ENCODE assay signal across 8 mouse cellular contexts in genomic region chr10:13964501-13965281, GRCm38 (mm10). TPM values are rescaled to one million over a fixed set of nuclear protein-coding genes. Genes with fewer than 3 reads are reported as not detected.
A peak's percentile ranks its signal among the peaks of the same experiment; 100 is the strongest.
DNase-seq lines count a peak whose midpoint lies in the region; ATAC-seq and TF ChIP-seq lines count a peak whose summit lies in the region.

No protein-coding gene starts in this region.

- DNase-seq in 3134 (ENCODE audit: extremely low read depth, insufficient read length, low spot score) = peak; percentile 87
- peak; percentile 97 for DNase-seq in adrenal gland, postnatal 14 days
- DNase-seq in liver, adult 2 months (ENCODE audit: extremely low read depth, low read depth, low spot score) = peak; percentile 88
- peak; percentile 79 to 95 for DNase-seq in monocyte, adult 2 months (ENCODE audit: low read depth in 1 of 2, low spot score in 2 of 2)
- peak; percentile 64 to 85 for DNase-seq in spleen, postnatal 10 days (ENCODE audit: low spot score in 2 of 2)

- no peaks in the 10 kb centered on the region for H3K9me3 ChIP-seq in embryonic facial prominence, embryonic 13.5 days
- no peaks in the 10 kb centered on the region for H3K9me3 ChIP-seq in heart, embryonic 11.5 days (replicated peaks; ENCODE audit: control insufficient read depth, low read length)
- H3K9me3 ChIP-seq in kidney, embryonic 15.5 days (replicated peaks) = no peaks in the 10 kb centered on the region

- ATAC-seq in embryonic facial prominence, embryonic 13.5 days (ENCODE audit: insufficient number of reproducible peaks, insufficient read depth, low FRiP score, low TSS enrichment, low read depth) = peak; percentile 46
- ATAC-seq in heart, embryonic 11.5 days (replicated peaks; ENCODE audit: insufficient number of reproducible peaks, low FRiP score, low TSS enrichment) = peak; percentile 16; the same call in 1 of the 2 replicates
- peak; percentile 40 for ATAC-seq in kidney, embryonic 15.5 days (replicated peaks; ENCODE audit: low FRiP score)

- peak overlapping the region; percentile 78 for H3K4me3 ChIP-seq in embryonic facial prominence, embryonic 13.5 days
- H3K4me3 ChIP-seq in heart, embryonic 11.5 days (ENCODE audit: low read depth, low read length) = peak overlapping the region; percentile 72
- peak overlapping the region; percentile 80 for H3K4me3 ChIP-seq in kidney, embryonic 15.5 days (replicated peaks)
- H3K4me3 ChIP-seq in liver, adult 2 months (ENCODE audit: insufficient read depth, low read depth, low read length) = peak overlapping the region; percentile 73

- under 1% methylated on average over 64 of the region's 65 CpGs for WGBS in embryonic facial prominence, embryonic 13.5 days
- under 1% methylated on average over 65 of the region's 65 CpGs for WGBS in heart, embryonic 11.5 days (ENCODE audit: insufficient replicate concordance)
- 0% methylated on average over 65 of the region's 65 CpGs for WGBS in kidney, embryonic 15.5 days
- under 1% methylated on average over 65 of the region's 65 CpGs for WGBS in liver, adult 2 months

- no peak for TF ChIP-seq CTCF in liver, adult 2 months (IDR thresholded peaks at IDR 0.05; ENCODE audit: low read depth, low read length)

- peaks cover 1% of the 10 kb centered on the region; the same call in 1 of the 2 replicates for H3K79me2 ChIP-seq in liver, adult 2 months (ENCODE audit: control insufficient read depth, insufficient read depth, low read length)

- peak overlapping the region; percentile 96 for H3K27ac ChIP-seq in embryonic facial prominence, embryonic 13.5 days
- peak overlapping the region; percentile 98 for H3K27ac ChIP-seq in heart, embryonic 11.5 days (ENCODE audit: low read depth, low read length)
- peak overlapping the region; percentile 96 for H3K27ac ChIP-seq in kidney, embryonic 15.5 days
- peak overlapping the region; percentile 92 for H3K27ac ChIP-seq in liver, adult 2 months (replicated peaks; ENCODE audit: insufficient read depth, low read depth, low read length)

- peaks cover 6% of the 10 kb centered on the region for H3K4me1 ChIP-seq in embryonic facial prominence, embryonic 13.5 days
- H3K4me1 ChIP-seq in heart, embryonic 11.5 days (ENCODE audit: control insufficient read depth, insufficient read depth, low read length) = no peaks in the 10 kb centered on the region
- peaks cover 9% of the 10 kb centered on the region; the same call in 1 of the 2 replicates for H3K4me1 ChIP-seq in kidney, embryonic 15.5 days
- peaks cover 5% of the 10 kb centered on the region; the same call in 1 of the 2 replicates for H3K4me1 ChIP-seq in liver, adult 2 months (ENCODE audit: control insufficient read depth, insufficient read depth, low read length)

- H3K4me2 ChIP-seq in embryonic facial prominence, embryonic 13.5 days = peak overlapping the region; percentile 99
- H3K4me2 ChIP-seq in heart, embryonic 11.5 days = peak overlapping the region; percentile 81
- H3K4me2 ChIP-seq in kidney, embryonic 15.5 days = peak overlapping the region; percentile 84

- peak overlapping the region; percentile 87 for H3K9ac ChIP-seq in embryonic facial prominence, embryonic 13.5 days
- H3K9ac ChIP-seq in heart, embryonic 11.5 days (ENCODE audit: low read depth, low read length) = peak overlapping the region; percentile 93
- H3K9ac ChIP-seq in kidney, embryonic 15.5 days = peak overlapping the region; percentile 82
- peak overlapping the region; percentile 96 for H3K9ac ChIP-seq in liver, adult 2 months (ENCODE audit: low read depth, low read length)

- H3K27me3 ChIP-seq in embryonic facial prominence, embryonic 13.5 days = peaks cover 17% of the 10 kb centered on the region
- no peaks in the 10 kb centered on the region for H3K27me3 ChIP-seq in heart, embryonic 11.5 days (ENCODE audit: control insufficient read depth, insufficient read depth, low read length)
- peaks cover 12% of the 10 kb centered on the region for H3K27me3 ChIP-seq in kidney, embryonic 15.5 days
- H3K27me3 ChIP-seq in liver, adult 2 months (ENCODE audit: control insufficient read depth, insufficient read depth, low read length) = no peaks in the 10 kb centered on the region

- TF ChIP-seq POLR2A in liver, adult 2 months (IDR thresholded peaks at IDR 0.05; ENCODE audit: extremely low read depth, insufficient read depth, low read length) = peak; percentile 74

- no peaks in the 10 kb centered on the region for H3K36me3 ChIP-seq in embryonic facial prominence, embryonic 13.5 days
- no peaks in the 10 kb centered on the region for H3K36me3 ChIP-seq in heart, embryonic 11.5 days (ENCODE audit: control insufficient read depth, insufficient read depth, low read length)
- no peaks in the 10 kb centered on the region for H3K36me3 ChIP-seq in kidney, embryonic 15.5 days
- H3K36me3 ChIP-seq in liver, adult 2 months (ENCODE audit: control insufficient read depth, insufficient read depth, low read length) = no peaks in the 10 kb centered on the region

RNA-seq across cellular contexts. Expression of gene Hivep2, which starts 1.2 kb away (rescaled TPM):
- total RNA-seq in adrenal gland, postnatal 14 days (2021) = 27.2 and 31.2 TPM in 2 replicates
- polyA plus RNA-seq in embryonic facial prominence, embryonic 13.5 days (2015; fragmentation: Nextera tagmentation; extraction: Ambion mirVana) = 7.3 and 7.7 TPM in 2 replicates
- polyA plus RNA-seq in heart, embryonic 11.5 days (2014; fragmentation: Nextera tagmentation; extraction: Ambion mirVana) = 7.3 and 8.0 TPM in 2 replicates
- 4.6 and 5.9 TPM in 2 replicates for polyA plus RNA-seq in kidney, embryonic 15.5 days (2015; fragmentation: Nextera tagmentation; extraction: Ambion mirVana)
- 5.4 and 6.4 TPM in 2 replicates for total RNA-seq in liver, adult 2 months (2014; rRNA removed)
- 1.5 TPM in 2 replicates for polyA plus RNA-seq in liver, adult 2 months (2012; rRNA removed)

Comparison
In these comparisons a context has a peak if more than half of its experiments do, and no peak if none do; other contexts are left out.
1. Peak in every context shown above with its lines: DNase-seq, ATAC-seq, H3K4me3 ChIP-seq and H3K27ac ChIP-seq.